Mouse (Mus musculus) bone marrow macrophage, adult 2 months (primary cell): ENCODE results near the gene Agbl4.

Source experiments
- CTCF ChIP-seq: IDR thresholded peaks from 2 replicates; pipeline ENCODE4 v1.5.1; 2012; ENCODE audit warnings: low read depth, mild to moderate bottlenecking, low read length, moderate library complexity
- POLR2A ChIP-seq: IDR thresholded peaks from 2 replicates; pipeline ENCODE4 v1.6.1; 2012; ENCODE audit warnings: mild to moderate bottlenecking, low read depth, low read length, borderline replicate concordance

GRCm38 (mm10) chr4:111419476-111419875 is 1022.0 kb downstream of the Agbl4 start:
- TF ChIP-seq CTCF (no peak), POLR2A (no peak)
